Mouse (Mus musculus) cerebellum, postnatal 4 days (tissue): ENCODE measurements around the gene Gltp.

ENCODE experiments used
- DNase-seq, 2 experiments: peaks; one replicate each; pipeline ENCODE4 v3.0.0; 2022; ENCODE audit warnings: low spot score in 2 of 2, mixed read lengths in 1 of 2

Gene Gltp

GRCm38 (mm10) chr5:114690633-114691567, at the start of gene Gltp:
TSS of gene Gltp (minus strand) at chr5:114690984.
- peak; percentile 93 for DNase-seq

DNA sequence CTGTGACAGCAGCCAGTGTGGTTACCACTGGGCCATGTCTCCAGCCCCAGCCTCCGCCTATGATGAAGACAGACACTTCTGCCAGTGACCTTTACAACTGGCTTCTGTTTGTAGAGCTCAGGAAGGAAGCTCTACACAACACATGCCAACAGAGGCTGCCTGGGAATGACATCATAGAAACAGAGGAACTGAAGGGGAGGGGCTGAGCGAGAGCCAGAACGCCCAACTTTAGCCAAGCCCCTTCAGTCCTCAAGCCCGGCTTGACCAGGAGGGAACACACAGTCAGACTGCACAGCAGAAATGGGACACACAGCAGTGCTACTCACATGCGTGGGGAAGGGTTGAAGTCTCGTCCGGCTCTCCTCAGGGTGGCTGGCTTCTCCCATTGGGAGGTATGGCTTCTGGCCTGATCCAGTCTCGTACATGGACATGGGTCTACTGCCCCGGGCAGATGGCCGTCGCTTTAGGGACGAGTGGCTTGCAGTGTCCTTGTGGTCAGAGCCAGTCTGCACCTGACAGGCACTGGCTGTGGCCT, 48.0 kb upstream of the Gltp start:
- no peak for DNase-seq

- peak in 1 of 2 experiments; percentile 80 for DNase-seq
Observed at GRCm38 (mm10) chr5:114737090-114737887, 46.5 kb upstream of the Gltp start.

DNA sequence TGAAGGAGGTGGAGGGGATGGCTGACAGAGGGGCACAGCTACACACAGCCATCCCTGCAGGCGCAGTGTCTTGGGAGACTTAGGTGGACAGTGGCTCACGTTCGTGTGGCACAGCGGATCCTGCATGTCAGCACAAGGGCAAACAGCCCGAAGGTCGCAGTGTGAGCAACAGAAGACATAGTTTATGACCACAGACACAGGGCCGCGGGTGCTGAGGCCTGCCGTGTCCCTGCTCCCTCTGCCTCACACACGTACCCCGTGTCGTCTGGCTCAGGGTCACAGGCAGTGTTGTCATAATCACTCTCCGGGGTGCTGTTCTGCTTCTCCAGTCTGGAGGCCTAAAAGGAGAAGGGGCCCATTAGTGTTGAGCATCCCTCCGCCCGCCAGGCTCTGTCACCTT, 42.8 kb upstream of the Gltp start:
- no peak for DNase-seq

DNA sequence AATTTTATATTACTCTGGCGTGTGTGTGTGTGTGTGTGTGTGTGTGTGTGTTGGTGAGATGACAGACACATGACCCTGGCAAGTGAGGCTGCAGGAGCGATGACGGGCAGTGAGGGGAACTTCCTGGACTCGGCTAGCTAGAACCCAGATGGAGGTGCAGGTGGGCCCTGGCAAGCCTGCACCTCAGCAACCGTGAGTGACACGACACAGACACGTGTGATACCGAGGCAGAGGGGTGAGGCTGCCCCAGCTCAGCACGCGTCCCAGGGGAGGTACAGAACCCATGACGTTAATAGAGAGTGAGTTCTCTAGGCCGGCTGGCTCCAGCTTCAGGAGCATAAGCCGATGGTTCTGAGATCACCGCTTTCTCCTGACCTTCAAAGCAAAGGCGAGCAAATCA, 41.2 kb upstream of the Gltp start:
- DNase-seq: no peak

DNA sequence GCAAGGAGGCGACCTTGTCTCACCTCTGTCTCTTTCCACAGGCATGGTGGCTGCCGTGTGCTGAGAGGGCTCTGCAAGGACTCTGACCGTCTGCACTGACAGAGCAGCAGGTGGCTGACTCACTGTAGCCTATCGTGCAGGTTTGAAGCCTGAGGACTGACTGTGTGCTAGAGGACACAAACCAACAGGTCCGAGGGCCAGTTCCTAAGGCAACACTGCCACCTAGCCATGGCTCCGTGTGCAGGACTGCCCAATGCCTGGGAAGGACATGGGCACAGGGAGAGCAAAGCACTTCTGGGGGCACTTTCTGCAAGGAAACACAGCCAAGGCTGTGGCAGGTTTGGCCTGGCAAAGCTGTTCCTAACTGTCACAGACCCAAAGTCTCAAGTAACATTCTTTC, 40.7 kb upstream of the Gltp start:
- DNase-seq: no peak

DNA sequence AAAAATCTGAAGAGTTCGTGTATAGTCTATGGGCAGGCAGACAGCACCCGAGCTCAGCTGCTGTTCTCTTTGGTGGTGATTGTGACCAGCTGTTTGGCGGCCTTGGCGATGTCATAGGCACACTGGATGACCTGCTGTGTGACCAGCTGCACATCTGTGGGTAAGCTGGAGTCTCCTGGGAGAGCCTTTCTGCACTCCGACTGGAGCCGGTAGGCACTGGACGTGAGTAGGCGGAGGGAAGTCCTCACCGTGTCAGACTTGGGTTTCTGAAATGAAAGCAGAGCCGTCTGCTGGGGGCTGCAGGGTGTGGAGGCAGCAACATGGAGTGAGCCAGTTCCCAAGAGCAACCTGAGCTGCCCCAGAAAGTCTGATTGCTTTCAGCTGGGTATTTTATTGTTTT, 39.3 kb upstream of the Gltp start:
- no peak for DNase-seq

DNA sequence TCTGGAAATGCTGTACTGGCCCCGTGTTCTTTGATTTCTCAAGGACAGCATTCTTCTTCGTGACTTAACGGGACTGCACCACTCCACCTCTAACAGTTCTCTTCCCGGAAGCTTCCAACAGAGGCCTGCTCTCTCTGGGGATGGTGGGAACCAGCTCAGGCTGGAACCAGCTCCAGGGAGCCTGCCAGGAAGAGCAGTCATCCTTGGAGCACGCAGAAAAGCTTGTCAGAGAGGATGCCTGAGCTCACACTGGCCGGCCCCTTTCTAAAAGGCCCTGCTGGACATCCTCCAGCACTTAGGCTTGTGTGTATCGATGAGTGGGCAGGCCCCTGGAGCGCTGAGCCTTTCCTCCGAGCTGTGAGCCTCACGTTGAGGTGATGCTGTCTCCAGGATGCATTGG, 37.4 kb upstream of the Gltp start:
- no peak for DNase-seq

DNA sequence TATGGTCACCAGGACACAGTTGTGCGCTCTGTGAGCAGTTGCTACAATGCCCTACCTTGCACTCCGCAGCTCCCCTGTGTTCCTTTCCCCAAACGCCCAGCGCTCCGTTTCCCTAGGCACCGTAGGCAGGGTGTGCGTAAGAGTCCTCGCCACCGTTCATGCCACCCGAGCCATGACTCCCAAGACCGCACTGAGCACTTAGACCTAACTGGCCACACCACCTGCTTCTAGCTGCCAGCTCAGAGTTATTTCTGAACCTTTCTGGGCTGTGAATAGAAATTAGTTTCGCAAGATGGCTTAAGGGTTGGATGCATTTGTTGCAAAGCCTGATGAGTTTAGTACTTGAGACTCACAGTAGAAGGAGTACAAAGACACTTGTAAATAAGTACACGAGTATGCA, 32.1 kb upstream of the Gltp start:
- no peak for DNase-seq

- no peak for DNase-seq
Observed at GRCm38 (mm10) chr5:114721969-114722368, 31.2 kb upstream of the Gltp start.

GRCm38 (mm10) chr5:114720784-114721183, 30.0 kb upstream of the Gltp start:
- DNase-seq: no peak

GRCm38 (mm10) chr5:114719928-114720270, 29.1 kb upstream of the Gltp start:
- no peak for DNase-seq

GRCm38 (mm10) chr5:114719003-114719927, 28.5 kb upstream of the Gltp start:
- DNase-seq: no peak

GRCm38 (mm10) chr5:114718483-114718882, 27.7 kb upstream of the Gltp start:
- DNase-seq: peak in 1 of 2 experiments; percentile 70

GRCm38 (mm10) chr5:114717937-114718336, 27.2 kb upstream of the Gltp start:
- no peak for DNase-seq

- DNase-seq: no peak
Observed at GRCm38 (mm10) chr5:114717292-114717691, 26.5 kb upstream of the Gltp start.

GRCm38 (mm10) chr5:114714551-114714950, 23.8 kb upstream of the Gltp start:
- no peak for DNase-seq

DNA sequence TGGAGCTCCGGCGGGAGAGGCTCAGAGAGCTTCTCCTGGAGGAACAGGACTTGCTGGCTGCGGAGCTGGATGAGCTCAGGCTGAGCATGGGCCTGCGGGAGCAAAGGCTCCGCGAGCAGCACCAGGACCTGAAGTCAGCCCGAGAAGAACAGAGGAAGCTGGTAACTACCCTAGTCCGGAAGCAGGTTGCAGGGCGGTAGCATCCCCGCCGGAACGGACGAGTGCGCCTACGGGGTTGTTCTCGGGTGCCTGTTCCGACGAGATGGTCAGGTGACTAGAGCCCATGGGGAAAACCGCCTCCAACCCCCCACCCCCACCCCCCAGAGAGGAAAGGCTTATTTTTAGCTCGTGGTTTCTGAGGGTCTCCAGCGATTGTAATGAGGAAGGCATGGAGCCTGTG, 18.6 kb upstream of the Gltp start:
- no peak for DNase-seq

- peak in 1 of 2 experiments; percentile 51 for DNase-seq
Observed at GRCm38 (mm10) chr5:114708491-114708890, 17.7 kb upstream of the Gltp start.

DNA sequence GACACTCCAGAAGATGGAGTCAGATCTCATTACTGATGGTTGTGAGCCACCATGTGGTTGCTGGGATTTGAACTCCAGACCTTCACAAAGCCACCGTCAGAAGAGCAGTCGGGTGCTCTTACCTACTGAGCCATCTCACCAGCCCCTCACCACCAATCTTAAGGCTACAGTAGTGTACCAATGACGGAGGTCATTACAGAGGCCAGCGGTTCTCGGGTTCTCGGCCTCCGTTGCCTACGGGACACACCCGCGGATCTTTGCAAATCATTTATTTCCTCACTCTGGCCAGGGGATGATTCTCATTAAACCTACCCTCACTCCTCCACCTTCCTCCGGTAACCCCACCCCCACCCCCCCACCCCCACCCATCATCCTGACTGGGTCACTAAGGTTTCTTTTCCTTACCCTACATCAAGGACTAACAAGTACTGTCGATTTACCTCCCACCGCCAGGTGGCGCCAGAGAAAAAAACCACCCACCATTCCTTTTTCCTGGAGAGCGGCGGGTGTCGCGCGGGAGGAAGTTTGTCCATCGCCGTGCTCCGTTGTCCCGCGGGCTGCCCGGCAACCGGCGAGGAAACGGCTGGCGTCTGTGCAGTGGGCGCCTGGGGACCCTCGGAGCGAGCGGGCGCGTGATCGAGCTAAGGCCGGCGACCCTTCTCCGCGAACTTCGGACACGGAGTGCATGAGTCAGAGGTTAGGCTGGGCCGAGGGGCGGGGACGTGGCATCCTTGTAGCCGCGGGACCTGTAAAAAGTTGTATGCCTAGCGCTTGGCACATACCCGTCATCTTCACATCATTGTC, 16.7 kb upstream of the Gltp start, which contains the start of gene Tchp:
Gene Tchp, plus strand, starts transcription at position 496 of the 804 bp plus-strand sequence.
- peak; percentile 97 to 98 for DNase-seq
